Mouse (Mus musculus): ENCODE measurements around the gene Tlk1. TPM values are rescaled to one million over a fixed set of nuclear protein-coding genes. Genes with fewer than 3 reads are reported as not detected.

Tlk1 gene
- polyA plus RNA-seq, 1 experiment = 7.3 TPM

- H3K36me3 ChIP-seq (ENCODE audit: control insufficient read depth, insufficient read depth, low read length) = no peaks in the 10 kb centered on the region
- H3K27ac ChIP-seq (ENCODE audit: control insufficient read depth, insufficient read depth, low read depth, low read length) = no peak overlapping the region
- no peaks in the 10 kb centered on the region for H3K27me3 ChIP-seq (ENCODE audit: control insufficient read depth, insufficient read depth, low read length)
- no peak for TF ChIP-seq CTCF (IDR thresholded peaks at IDR 0.05; ENCODE audit: control insufficient read depth, insufficient read depth, insufficient replicate concordance, low read depth, low read length)
- no peak overlapping the region for H3K4me3 ChIP-seq (ENCODE audit: control insufficient read depth, low read depth, low read length)
- no peaks in the 10 kb centered on the region for H3K4me1 ChIP-seq (ENCODE audit: control insufficient read depth, insufficient read depth, low read length)
Observed at GRCm38 (mm10) chr2:70669241-70669640, 156.3 kb downstream of the Tlk1 start.

GRCm38 (mm10) chr2:70667016-70667415 lies 158.5 kb downstream of the Tlk1 start:
- H3K4me1 ChIP-seq (ENCODE audit: control insufficient read depth, insufficient read depth, low read length) = peaks cover 2% of the 10 kb centered on the region
- no peak overlapping the region for H3K4me3 ChIP-seq (ENCODE audit: control insufficient read depth, low read depth, low read length)
- H3K27me3 ChIP-seq (ENCODE audit: control insufficient read depth, insufficient read depth, low read length) = no peaks in the 10 kb centered on the region
- TF ChIP-seq CTCF (IDR thresholded peaks at IDR 0.05; ENCODE audit: control insufficient read depth, insufficient read depth, insufficient replicate concordance, low read depth, low read length) = no peak
- TF ChIP-seq POLR2A (IDR thresholded peaks at IDR 0.05; ENCODE audit: control insufficient read depth, low read depth, low read length) = no peak
- no peak overlapping the region for H3K27ac ChIP-seq (ENCODE audit: control insufficient read depth, insufficient read depth, low read depth, low read length)
- H3K36me3 ChIP-seq (ENCODE audit: control insufficient read depth, insufficient read depth, low read length) = no peaks in the 10 kb centered on the region

GRCm38 (mm10) chr2:70663764-70664163 lies 161.8 kb downstream of the Tlk1 start:
- Histone ChIP-seq H3K36me3 (ENCODE audit: control insufficient read depth, insufficient read depth, low read length) (no peaks in the 10 kb centered on the region), H3K4me1 (ENCODE audit: control insufficient read depth, insufficient read depth, low read length) (peaks cover 7% of the 10 kb centered on the region), H3K27ac (ENCODE audit: control insufficient read depth, insufficient read depth, low read depth, low read length) (no peak overlapping the region), H3K4me3 (ENCODE audit: control insufficient read depth, low read depth, low read length) (no peak overlapping the region), H3K27me3 (ENCODE audit: control insufficient read depth, insufficient read depth, low read length) (no peaks in the 10 kb centered on the region)
- TF ChIP-seq POLR2A (IDR thresholded peaks at IDR 0.05; ENCODE audit: control insufficient read depth, low read depth, low read length) = no peak
- TF ChIP-seq CTCF (IDR thresholded peaks at IDR 0.05; ENCODE audit: control insufficient read depth, insufficient read depth, insufficient replicate concordance, low read depth, low read length) = no peak

Other genes with a start within 250 kb of the Tlk1 start
- 334 and 337 TPM in 2 replicates for gene Gorasp2, start 164.2 kb downstream of the Tlk1 start, polyA plus RNA-seq (2012; rRNA removed)
- gene Gm26558, start 163.6 kb downstream of the Tlk1 start, polyA plus RNA-seq (2012; rRNA removed) = 0.12 and 0.22 TPM in 2 replicates
- 7.2 and 11.7 TPM in 2 replicates for gene Dcaf17, start 229.6 kb upstream of the Tlk1 start, polyA plus RNA-seq (2012; rRNA removed)
- gene Mettl8, start 229.9 kb upstream of the Tlk1 start, polyA plus RNA-seq (2012; rRNA removed) = 2.1 and 2.6 TPM in 2 replicates